Mouse (Mus musculus): ENCODE measurements around the gene Arcn1. TPM values are rescaled to one million over a fixed set of nuclear protein-coding genes. Genes with fewer than 3 reads are reported as not detected.

The Arcn1 gene
- polyA plus RNA-seq, 1 experiment from 2014 or later = 201 TPM

DNA sequence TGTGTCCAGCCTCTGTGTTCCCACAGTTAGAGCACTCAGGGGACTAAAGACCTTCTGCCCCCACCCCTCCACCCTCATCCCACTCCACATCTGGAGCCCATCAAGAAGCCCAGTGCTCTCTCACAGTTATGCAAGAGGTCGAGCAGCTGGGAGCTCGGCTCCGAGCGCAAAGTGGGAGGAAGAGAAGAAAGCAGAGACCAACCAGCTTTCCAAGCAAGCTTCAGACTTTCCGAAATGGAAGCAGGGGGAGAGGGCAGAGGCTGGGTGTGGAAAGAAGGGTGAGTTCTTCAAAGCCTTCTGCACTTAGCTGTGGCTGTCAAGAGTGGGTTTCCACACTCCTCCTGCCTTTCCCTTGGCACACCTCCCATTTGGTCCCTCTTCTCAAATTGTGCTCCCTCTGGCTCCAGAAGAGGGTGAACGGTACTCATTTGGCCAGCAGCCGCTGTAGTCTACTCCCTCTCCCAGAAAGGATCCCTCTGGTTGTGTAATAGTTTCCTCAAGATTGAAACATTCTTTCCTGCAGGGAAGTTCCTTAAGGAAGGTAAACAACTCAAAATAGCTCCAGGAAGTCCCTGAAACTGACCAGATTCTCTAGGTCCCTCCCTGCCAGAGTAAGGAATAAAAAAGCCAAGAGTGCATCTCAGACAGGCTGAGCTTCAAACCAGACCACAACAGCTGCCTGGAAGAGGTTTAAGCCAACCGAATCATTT, 30.2 kb downstream of the Arcn1 start:
- no peak overlapping the region for H3K4me3 ChIP-seq (replicated peaks)
- 18% methylated on average over 8 of the region's 8 CpGs for WGBS
- no peak overlapping the region for H3K9ac ChIP-seq
- no peaks in the 10 kb centered on the region for H3K27me3 ChIP-seq
- H3K4me1 ChIP-seq = peaks cover 53% of the 10 kb centered on the region
- H3K36me3 ChIP-seq = peaks cover 15% of the 10 kb centered on the region
- peak overlapping the region; percentile 39 for H3K4me2 ChIP-seq
- ATAC-seq (replicated peaks; ENCODE audit: low FRiP score) = no peak
- H3K27ac ChIP-seq = peak overlapping the region; percentile 93
- H3K9me3 ChIP-seq (replicated peaks) = no peaks in the 10 kb centered on the region

DNA sequence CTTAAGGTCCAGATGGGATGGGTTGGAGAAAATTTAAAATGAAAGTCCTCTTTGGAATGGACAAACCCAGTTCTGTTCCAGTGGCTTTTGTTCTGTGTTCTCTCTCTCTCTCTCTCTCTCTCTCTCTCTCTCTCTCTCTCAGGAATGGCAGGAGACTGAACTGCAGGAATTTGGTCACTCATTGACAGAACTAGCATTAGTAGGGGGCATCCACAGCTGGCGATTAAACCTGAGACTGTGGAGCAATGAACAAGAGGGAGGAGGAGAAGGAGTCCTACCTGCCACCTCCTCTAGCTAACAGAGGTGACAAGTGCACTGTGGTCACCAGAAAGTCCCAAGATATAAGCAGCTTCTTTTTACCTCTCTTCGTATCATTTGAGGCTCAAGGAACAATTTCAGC, 31.3 kb downstream of the Arcn1 start:
- 0 out of 2 replicates have a peak, but pooled peaks have one; percentile 23 for ATAC-seq (replicated peaks; ENCODE audit: low FRiP score)
- H3K36me3 ChIP-seq = peaks cover 7% of the 10 kb centered on the region

DNA sequence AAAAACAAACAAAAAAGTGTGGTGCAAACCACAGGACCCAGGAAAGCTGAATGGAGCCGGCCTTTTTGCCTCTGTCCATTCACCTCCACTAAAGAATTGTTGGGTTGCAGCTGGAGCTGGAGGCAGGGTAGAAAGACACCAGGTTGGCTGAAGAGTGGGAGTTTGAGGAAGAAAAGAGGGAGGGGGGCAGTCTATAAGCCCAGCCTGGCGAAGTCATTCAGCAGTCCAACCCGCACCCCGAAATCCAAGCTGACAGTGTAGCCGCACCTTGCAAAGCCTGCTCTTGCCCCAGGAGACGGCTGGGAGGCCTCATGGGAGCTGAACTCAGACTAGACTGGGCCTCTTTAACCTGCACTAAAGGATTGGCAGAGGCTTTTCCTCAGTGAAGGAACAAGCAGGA, 31.8 kb downstream of the Arcn1 start:
- no peak overlapping the region for H3K9ac ChIP-seq
- WGBS = 68% methylated on average over 6 of the region's 6 CpGs
- peaks cover 3% of the 10 kb centered on the region; the same call in 1 of the 2 replicates for H3K36me3 ChIP-seq
- peak overlapping the region; percentile 99 for H3K4me2 ChIP-seq
- no peak overlapping the region for H3K4me3 ChIP-seq (replicated peaks)
- H3K9me3 ChIP-seq (replicated peaks) = no peaks in the 10 kb centered on the region
- ATAC-seq (replicated peaks; ENCODE audit: low FRiP score) = no peak
- H3K4me1 ChIP-seq = peaks cover 58% of the 10 kb centered on the region
- no peaks in the 10 kb centered on the region for H3K27me3 ChIP-seq
- H3K27ac ChIP-seq = peak overlapping the region; percentile 93

More for the DNA sequence above, 31.3 kb downstream of the Arcn1 start:
- H3K9ac ChIP-seq = no peak overlapping the region
- H3K27ac ChIP-seq = peak overlapping the region; percentile 93
- no peaks in the 10 kb centered on the region for H3K9me3 ChIP-seq (replicated peaks)
- WGBS = 62% methylated on average over 2 of the region's 2 CpGs
- H3K4me3 ChIP-seq (replicated peaks) = no peak overlapping the region
- H3K4me2 ChIP-seq = peak overlapping the region; percentile 99
- no peaks in the 10 kb centered on the region for H3K27me3 ChIP-seq
- H3K4me1 ChIP-seq = peaks cover 58% of the 10 kb centered on the region

DNA sequence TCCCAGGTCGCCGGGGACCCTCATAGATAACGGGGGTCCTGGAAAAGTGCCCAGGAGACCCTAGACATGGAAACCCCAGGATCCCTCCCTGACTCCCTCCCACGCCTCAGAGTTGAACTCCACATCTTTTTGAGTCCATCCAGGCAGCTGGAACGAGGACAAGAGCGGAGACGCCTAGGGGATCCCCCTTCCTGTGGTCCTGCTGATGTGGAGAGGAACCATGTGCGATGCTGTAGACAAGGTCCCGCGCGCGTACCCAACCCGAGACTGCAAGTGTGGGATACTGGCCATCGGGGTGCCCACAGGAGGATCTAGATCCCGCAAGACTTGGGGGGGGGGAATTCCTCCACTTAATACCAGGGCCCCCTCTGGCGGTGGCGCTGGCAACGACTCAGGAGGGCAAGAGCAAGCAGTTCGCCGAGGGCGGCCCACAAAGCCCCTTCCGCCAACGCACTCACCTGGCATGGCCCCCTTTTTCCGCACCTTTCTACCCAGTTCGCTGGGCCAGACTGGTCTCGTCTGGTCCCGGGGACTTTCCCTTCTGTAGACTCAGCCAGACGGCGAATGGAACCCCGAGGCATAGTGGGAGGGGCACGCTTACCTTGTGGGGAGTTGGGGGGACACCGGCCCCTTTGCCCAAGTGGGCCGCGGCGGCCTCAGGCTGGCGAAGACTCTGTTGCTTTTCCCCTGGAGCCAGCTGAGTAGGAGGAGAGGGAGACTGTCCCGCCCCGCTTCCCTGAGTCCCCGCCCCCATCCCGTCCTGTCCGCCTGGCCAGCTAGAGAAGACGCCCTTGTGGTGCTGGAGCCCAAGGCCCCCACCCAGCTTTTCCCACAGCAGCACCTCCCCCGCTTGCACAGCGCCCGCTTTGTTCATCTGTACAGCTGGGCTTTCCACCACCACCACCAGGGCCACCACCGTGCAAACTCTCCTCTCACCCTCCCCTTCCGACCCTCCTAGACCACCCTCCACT, 32.8 kb downstream of the Arcn1 start, which contains the start of gene Phldb1:
Gene Phldb1 (minus strand): TSS at position 675 of the 971 bp plus-strand sequence.
- Histone ChIP-seq H3K27ac (peak within 1 kb of the TSS; percentile 93), H3K9ac (peak within 1 kb of the TSS; percentile 64), H3K9me3 (replicated peaks) (no peaks in the 10 kb centered on the region), H3K4me1 (peaks cover 58% of the 10 kb centered on the region), H3K27me3 (no peaks in the 10 kb centered on the region), H3K4me3 (replicated peaks) (peak within 1 kb of the TSS; percentile 73), H3K36me3 (no peaks in the 10 kb centered on the region), H3K4me2 (peak within 1 kb of the TSS; percentile 99)
- WGBS = under 1% methylated on average over 47 of the region's 47 CpGs
- ATAC-seq (replicated peaks; ENCODE audit: low FRiP score) = peak; percentile 86

DNA sequence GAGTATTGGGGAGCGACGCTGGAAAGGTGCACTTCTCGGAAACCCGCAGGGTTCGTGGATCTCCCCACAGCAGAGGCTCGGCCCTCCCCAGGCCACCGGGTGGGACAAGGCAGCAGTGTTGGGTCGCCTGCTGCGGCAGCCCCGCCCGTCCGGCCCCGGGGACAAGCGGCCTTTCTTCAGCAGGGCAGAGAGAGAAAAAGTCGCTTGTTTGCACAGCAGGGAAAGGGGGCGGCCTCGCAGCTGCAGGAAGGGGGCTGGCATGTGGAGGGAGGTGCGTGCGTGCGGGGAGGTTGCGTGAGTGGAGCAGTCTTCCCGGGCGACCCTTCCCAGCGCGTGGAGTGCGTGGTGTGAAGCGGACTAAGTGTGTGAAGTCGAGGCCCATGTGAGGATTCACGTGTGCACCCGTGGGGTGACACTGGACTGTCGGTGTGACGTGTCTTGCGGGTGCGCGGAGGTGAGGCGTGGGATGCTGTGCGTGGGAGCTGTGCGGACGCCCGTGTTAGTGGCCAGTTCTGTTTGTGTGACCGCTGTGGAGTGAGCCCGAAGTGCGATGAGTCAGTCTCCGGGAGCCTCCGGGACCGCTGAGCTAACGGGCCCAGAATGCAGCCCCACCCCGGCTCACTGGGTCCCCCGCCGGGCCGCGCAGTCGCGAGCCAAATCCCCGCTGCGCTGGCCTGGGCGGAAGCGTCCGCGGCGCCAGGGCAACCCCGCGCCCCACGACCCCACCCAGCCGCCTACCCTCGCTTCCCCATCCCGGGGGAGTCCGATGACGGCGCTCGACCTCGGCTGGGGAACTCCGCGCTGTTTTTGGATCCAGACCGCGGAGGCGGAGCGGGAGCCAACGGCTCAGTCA, 33.7 kb downstream of the Arcn1 start:
- Histone ChIP-seq H3K36me3 (no peaks in the 10 kb centered on the region), H3K4me2 (peak overlapping the region; percentile 99), H3K9ac (peak overlapping the region; percentile 64), H3K4me3 (replicated peaks) (peak overlapping the region; percentile 73), H3K4me1 (peaks cover 58% of the 10 kb centered on the region), H3K27me3 (no peaks in the 10 kb centered on the region), H3K9me3 (replicated peaks) (no peaks in the 10 kb centered on the region), H3K27ac (peak overlapping the region; percentile 93)
- 1% methylated on average over 79 of the region's 79 CpGs for WGBS
- peak; percentile 31 for ATAC-seq (replicated peaks; ENCODE audit: low FRiP score)

DNA sequence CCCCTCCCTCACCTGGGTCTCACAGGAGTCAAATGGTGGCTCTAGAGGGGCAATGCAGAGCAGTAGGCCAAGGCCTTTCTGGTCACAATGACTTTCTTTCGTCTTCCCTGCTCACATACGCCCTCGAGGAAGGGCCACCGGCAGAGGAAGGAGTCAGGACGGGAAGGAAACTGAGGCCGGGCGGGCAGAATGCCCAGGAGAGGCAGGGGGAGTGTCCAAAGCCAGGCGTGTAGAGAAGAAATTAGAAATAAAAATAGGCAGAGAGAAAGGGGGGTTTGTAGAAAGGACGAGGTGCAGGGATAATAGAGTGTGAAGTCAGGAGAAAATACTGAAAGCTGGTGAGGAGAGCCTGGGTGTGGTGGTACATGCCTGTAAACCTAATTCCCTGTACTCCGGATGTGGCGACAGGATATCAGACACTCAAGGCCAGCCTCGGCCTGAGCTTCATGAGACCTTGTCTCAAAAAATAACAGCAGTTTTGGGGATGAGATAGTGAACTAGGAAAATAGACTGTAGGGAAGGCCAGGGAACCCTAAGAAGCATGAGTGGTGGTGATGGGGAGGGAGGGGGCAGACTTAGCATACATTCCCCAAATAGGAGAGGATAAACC, 34.6 kb downstream of the Arcn1 start:
- H3K27me3 ChIP-seq = no peaks in the 10 kb centered on the region
- no peaks in the 10 kb centered on the region for H3K9me3 ChIP-seq (replicated peaks)
- H3K4me3 ChIP-seq (replicated peaks) = peak overlapping the region; percentile 73
- no peaks in the 10 kb centered on the region for H3K36me3 ChIP-seq
- peaks cover 62% of the 10 kb centered on the region for H3K4me1 ChIP-seq
- H3K9ac ChIP-seq = peak overlapping the region; percentile 64
- ATAC-seq (replicated peaks; ENCODE audit: low FRiP score) = no peak
- 56% methylated on average over 12 of the region's 12 CpGs for WGBS
- peak overlapping the region; percentile 93 for H3K27ac ChIP-seq
- peak overlapping the region; percentile 99 for H3K4me2 ChIP-seq

DNA sequence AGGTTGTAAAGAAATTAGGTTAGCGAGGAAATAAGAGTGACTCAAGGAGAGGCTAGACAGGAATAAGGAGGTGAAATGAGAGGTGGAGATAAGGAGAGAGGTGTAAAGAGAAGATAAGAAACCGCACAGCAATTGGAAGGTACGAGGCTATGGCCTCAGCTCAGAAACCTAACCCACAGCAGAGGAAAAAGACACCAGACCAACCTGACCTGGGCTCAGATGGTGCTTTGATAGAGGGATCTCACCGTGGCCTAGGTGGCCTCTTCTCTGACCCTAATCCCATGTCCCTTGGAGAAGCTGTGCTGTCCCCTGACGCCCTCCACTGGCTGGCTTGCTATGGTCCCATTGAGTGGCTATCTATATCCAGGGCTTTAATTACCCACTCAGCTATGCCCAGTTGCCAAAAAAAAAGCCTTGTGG, 35.5 kb downstream of the Arcn1 start:
- no peak overlapping the region for H3K4me3 ChIP-seq (replicated peaks)
- no peaks in the 10 kb centered on the region for H3K36me3 ChIP-seq
- H3K27me3 ChIP-seq = no peaks in the 10 kb centered on the region
- peak overlapping the region; percentile 99 for H3K4me2 ChIP-seq
- no peaks in the 10 kb centered on the region for H3K9me3 ChIP-seq (replicated peaks)
- 78% methylated on average over 5 of the region's 5 CpGs for WGBS
- H3K9ac ChIP-seq = no peak overlapping the region
- no peak overlapping the region for H3K27ac ChIP-seq
- ATAC-seq (replicated peaks; ENCODE audit: low FRiP score) = no peak
- H3K4me1 ChIP-seq = peaks cover 63% of the 10 kb centered on the region

DNA sequence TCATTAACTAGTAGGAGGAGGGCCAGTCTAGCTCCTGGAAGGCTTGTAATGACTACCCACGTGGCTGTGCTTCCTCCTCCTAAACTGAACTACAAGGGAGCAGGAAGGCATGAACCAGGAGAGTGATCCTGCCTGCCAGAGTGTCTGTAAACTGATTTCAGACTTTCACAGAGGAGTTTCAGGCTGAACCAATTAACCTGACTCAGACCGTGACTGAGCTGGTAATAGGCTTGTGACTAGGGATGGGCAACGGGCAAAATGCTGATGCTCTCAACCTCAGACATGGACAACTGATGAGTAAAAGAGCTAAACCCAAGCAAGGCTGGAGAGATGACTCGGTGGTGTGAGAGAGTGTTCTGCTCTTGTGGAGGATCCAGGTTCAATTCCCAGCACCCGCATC, 40.2 kb downstream of the Arcn1 start:
- Histone ChIP-seq H3K4me1 (peaks cover 63% of the 10 kb centered on the region), H3K4me3 (replicated peaks) (no peak overlapping the region), H3K27me3 (no peaks in the 10 kb centered on the region), H3K4me2 (no peak overlapping the region), H3K27ac (peak overlapping the region; percentile 75), H3K9ac (no peak overlapping the region), H3K9me3 (replicated peaks) (no peaks in the 10 kb centered on the region), H3K36me3 (peaks cover 24% of the 10 kb centered on the region)
- no peak for ATAC-seq (replicated peaks; ENCODE audit: low FRiP score)
- WGBS = 53% methylated on average over 5 of the region's 5 CpGs

DNA sequence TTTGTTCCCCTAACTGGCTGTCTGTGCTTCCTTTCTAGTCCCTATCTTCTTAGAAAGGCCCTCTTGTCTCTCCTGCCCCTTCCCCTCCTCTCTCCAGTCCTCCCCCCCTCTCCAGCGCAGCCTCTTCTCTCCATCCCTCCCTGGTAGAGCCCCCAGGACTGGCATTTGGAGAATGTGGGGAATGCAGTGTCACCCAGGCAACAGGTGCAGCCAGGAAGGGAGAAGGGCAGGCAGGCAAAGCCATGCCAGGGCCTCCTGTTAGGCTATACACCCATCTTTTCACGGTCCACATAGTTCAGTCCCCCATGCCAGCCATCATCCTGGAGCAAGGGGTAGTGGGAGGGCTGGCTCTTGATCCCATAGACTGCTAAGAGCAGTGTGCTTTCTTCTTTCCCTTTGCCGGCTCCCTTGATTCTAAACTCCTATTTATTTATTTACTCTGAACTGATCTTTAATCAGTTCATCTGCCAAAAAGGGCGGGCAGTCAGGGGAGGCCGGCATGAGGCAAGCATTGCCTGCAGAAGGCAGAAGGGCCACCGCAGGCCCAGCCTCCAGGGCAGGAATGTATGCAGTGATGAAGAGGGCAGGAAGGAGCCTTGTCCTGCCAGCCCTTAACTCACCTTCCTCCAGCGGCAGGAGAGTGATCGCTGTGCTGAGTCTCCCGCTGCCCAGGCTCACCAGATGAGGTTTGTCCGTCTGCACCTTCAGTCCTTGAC, 41.1 kb downstream of the Arcn1 start:
- 0 out of 2 replicates have a peak overlapping the region, but pooled peaks have one; percentile 4 for H3K9ac ChIP-seq
- peak overlapping the region; percentile 75 for H3K27ac ChIP-seq
- H3K4me2 ChIP-seq = peak overlapping the region; percentile 30; the same call in 1 of the 2 replicates
- WGBS = 45% methylated on average over 10 of the region's 10 CpGs
- peaks cover 24% of the 10 kb centered on the region for H3K36me3 ChIP-seq
- H3K4me1 ChIP-seq = peaks cover 64% of the 10 kb centered on the region
- ATAC-seq (replicated peaks; ENCODE audit: low FRiP score) = peak; percentile 61
- 0 out of 2 replicates have a peak overlapping the region, but pooled peaks have one; percentile 2 for H3K4me3 ChIP-seq (replicated peaks)
- no peaks in the 10 kb centered on the region for H3K9me3 ChIP-seq (replicated peaks)
- no peaks in the 10 kb centered on the region for H3K27me3 ChIP-seq

DNA sequence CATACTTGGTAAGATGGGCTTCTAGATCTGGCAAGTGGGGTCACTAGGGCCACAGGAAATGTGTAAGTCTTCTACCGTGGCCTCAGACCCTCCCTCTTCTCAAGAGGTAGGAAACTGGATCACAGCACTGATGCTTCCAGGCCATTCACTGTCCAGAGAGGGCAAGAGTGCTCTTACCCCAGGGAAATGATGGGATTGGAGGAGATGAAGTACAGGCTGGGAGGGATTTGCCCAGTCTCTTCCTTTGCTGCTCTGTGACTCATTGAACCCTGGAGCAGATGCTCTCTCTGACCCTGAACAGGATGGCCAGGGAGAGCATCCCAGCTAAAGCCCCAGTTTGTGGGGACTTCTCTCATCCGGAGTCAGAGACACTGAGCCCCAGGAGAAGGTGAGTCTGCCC, 43.0 kb downstream of the Arcn1 start:
- H3K4me3 ChIP-seq (replicated peaks) = no peak overlapping the region
- no peak for ATAC-seq (replicated peaks; ENCODE audit: low FRiP score)
- no peaks in the 10 kb centered on the region for H3K9me3 ChIP-seq (replicated peaks)
- WGBS = 51% methylated on average over 2 of the region's 2 CpGs
- H3K4me2 ChIP-seq = no peak overlapping the region
- H3K4me1 ChIP-seq = peaks cover 82% of the 10 kb centered on the region
- no peak overlapping the region for H3K9ac ChIP-seq
- 0 out of 2 replicates have a peak overlapping the region, but pooled peaks have one; percentile 37 for H3K27ac ChIP-seq
- no peaks in the 10 kb centered on the region for H3K27me3 ChIP-seq
- peaks cover 24% of the 10 kb centered on the region for H3K36me3 ChIP-seq

All from kidney, embryonic 15.5 days (tissue).